Mouse (Mus musculus) embryonic stem cell, embryonic (primary cell): ENCODE results near the gene Rnf26.

Experiments
- CTCF ChIA-PET, 4 experiments: fragments of 300-600 bp in 2 of 4; fragments of 350-600 bp in 2 of 4; sonication (Branson Sonifier 250); formaldehyde crosslinking; loops; one replicate each; lab custom pipeline; 2022; ENCODE audit warnings: inconsistent platforms in 2 of 4; lab: Charles Lee
- POLR2A ChIA-PET, 4 experiments: fragments of 300-600 bp in 2 of 4; fragments of 350-600 bp in 2 of 4; sonication (Branson Sonifier 250); formaldehyde crosslinking; loops; one replicate each; lab custom pipeline; 2022; ENCODE audit warnings: antibody characterized with exemption in 4 of 4, inconsistent platforms in 1 of 4; lab: Charles Lee

Rnf26 gene

GRCm38 (mm10) chr9:44109360-44110095 lies 3.8 kb downstream of the Rnf26 start:
- POLR2A ChIA-PET, result interaction anchor here in 3 of 4 experiments (0.6 to 3.2 kb wide), 33 partner anchors 8 to 575 kb away, joined by 3 to 10 read pairs (median 3); partner anchors contain the start of genes H2afx (in 2 of the 3), Bcl9l (in 1 of the 3), Cbl (in 1 of the 3) and Trappc4 (in 1 of the 3)

GRCm38 (mm10) chr9:44108269-44109055 lies 4.9 kb downstream of the Rnf26 start:
- ChIA-PET CTCF (interaction anchor here (0.5 to 5.6 kb wide), 56 partner anchors 8 to 513 kb away, joined by 3 to 42 read pairs (median 5); partner anchors contain the start of genes Cbl (in 1 of the 4), Ccdc84 (in 1 of the 4), Hmbs (in 1 of the 4) and Mcam (in 1 of the 4)), POLR2A (interaction anchor here in 3 of 4 experiments (0.9 to 3.2 kb wide), 19 partner anchors 8 to 245 kb away, joined by 3 to 10 read pairs (median 3); partner anchors contain the start of genes Cbl (in 1 of the 3) and H2afx (in 1 of the 3))

More at GRCm38 (mm10) chr9:44109360-44110095, 3.8 kb downstream of the Rnf26 start:
- CTCF ChIA-PET, result interaction anchor here (0.5 to 5.6 kb wide), 68 partner anchors 8 to 512 kb away, joined by 3 to 42 read pairs (median 5); partner anchors contain the start of genes Cbl (in 1 of the 4), Ccdc84 (in 1 of the 4), Hmbs (in 1 of the 4) and Mcam (in 1 of the 4)

GRCm38 (mm10) chr9:44107557-44108179 lies 5.6 kb downstream of the Rnf26 start:
- ChIA-PET CTCF (interaction anchor here (0.7 to 5.6 kb wide), 13 partner anchors 8 to 313 kb away, joined by 3 to 35 read pairs (median 4); no protein-coding TSS in a partner anchor), POLR2A (interaction anchor here in 1 of 4 experiments (0.6 to 3.2 kb wide), 6 partner anchors 10 to 1855 kb away, joined by 3 to 10 read pairs (median 4); partner anchors contain the start of gene H2afx)

- POLR2A ChIA-PET, result interaction anchor here in 2 of 4 experiments (0.6 to 1.6 kb wide), 8 partner anchors 9 to 1856 kb away, joined by 3 to 6 read pairs (median 4); partner anchors contain the start of genes Abcg4 (in 1 of the 2) and H2afx (in 1 of the 2)
- CTCF ChIA-PET, result interaction anchor here (0.5 to 5.6 kb wide), 15 partner anchors 9 to 325 kb away, joined by 3 to 27 read pairs (median 4); no protein-coding TSS in a partner anchor
Measured at GRCm38 (mm10) chr9:44107110-44107509, 6.2 kb downstream of the Rnf26 start, which contains the start of gene C1qtnf5. Gene C1qtnf5, plus strand, starts transcription at chr9:44107245.

GRCm38 (mm10) chr9:44106596-44106995 lies 6.7 kb downstream of the Rnf26 start:
- ChIA-PET POLR2A (interaction anchor here in 3 of 4 experiments (0.6 to 1.4 kb wide), 9 partner anchors 10 to 1856 kb away, joined by 3 to 6 read pairs (median 3); partner anchors contain the start of genes Abcg4 (in 1 of the 3) and H2afx (in 1 of the 3)), CTCF (interaction anchor here (0.5 to 5.6 kb wide), 14 partner anchors 9 to 325 kb away, joined by 3 to 27 read pairs (median 4); no protein-coding TSS in a partner anchor)

- ChIA-PET CTCF (interaction anchor here in 2 of 4 experiments (1.0 to 5.6 kb wide), 6 partner anchors 12 to 30 kb away, joined by 3 to 27 read pairs (median 4); no protein-coding TSS in a partner anchor), POLR2A (interaction anchor here in 2 of 4 experiments (0.6 to 1.4 kb wide), 4 partner anchors 10 to 228 kb away, joined by 3 to 4 read pairs (median 3); partner anchors contain the start of gene H2afx (in 1 of the 2))
Measured at GRCm38 (mm10) chr9:44106182-44106581, 7.1 kb downstream of the Rnf26 start.

- ChIA-PET CTCF (interaction anchor here in 2 of 4 experiments (1.0 to 5.6 kb wide), 4 partner anchors 13 to 29 kb away, joined by 3 to 27 read pairs (median 3); no protein-coding TSS in a partner anchor), POLR2A (interaction anchor here in 2 of 4 experiments (0.5 to 1.4 kb wide), 3 partner anchors 9 to 71 kb away, joined by 3 to 4 read pairs (median 3); no protein-coding TSS in a partner anchor)
Measured at GRCm38 (mm10) chr9:44105781-44106180, 7.5 kb downstream of the Rnf26 start.

GRCm38 (mm10) chr9:44104881-44105280 lies 8.4 kb downstream of the Rnf26 start:
- POLR2A ChIA-PET, result interaction anchor here in 2 of 4 experiments (1.5 to 1.9 kb wide), 2 partner anchors 9 to 11 kb away, joined by 3 to 6 read pairs; no protein-coding TSS in a partner anchor

GRCm38 (mm10) chr9:44101490-44101889 lies 11.8 kb downstream of the Rnf26 start, which contains the start of gene Mfrp:
Gene Mfrp, plus strand, starts transcription at chr9:44101729.
- ChIA-PET CTCF (interaction anchor here in 2 of 4 experiments (1.1 to 2.1 kb wide), 2 partner anchors 15 kb away, joined by 3 to 6 read pairs; no protein-coding TSS in a partner anchor), POLR2A (no interaction called here)

More at GRCm38 (mm10) chr9:44104881-44105280, 8.4 kb downstream of the Rnf26 start:
- CTCF ChIA-PET, result interaction anchor here in 3 of 4 experiments (0.5 to 5.6 kb wide), 5 partner anchors 11 to 241 kb away, joined by 3 to 27 read pairs (median 3); no protein-coding TSS in a partner anchor

- CTCF ChIA-PET, result interaction anchor here (0.6 to 7.3 kb wide), 17 partner anchors 10 to 1318 kb away, joined by 3 to 97 read pairs (median 5); no protein-coding TSS in a partner anchor
Measured at GRCm38 (mm10) chr9:44096536-44096935, 16.8 kb downstream of the Rnf26 start.

GRCm38 (mm10) chr9:44095781-44096180 lies 17.5 kb downstream of the Rnf26 start:
- ChIA-PET CTCF (interaction anchor here (0.6 to 7.3 kb wide), 14 partner anchors 9 to 197 kb away, joined by 3 to 97 read pairs (median 4); partner anchors contain the start of gene C1qtnf5 (in 1 of the 4)), POLR2A (interaction anchor here (1.0 to 3.7 kb wide), 13 partner anchors 7 to 283 kb away, joined by 3 to 23 read pairs (median 5); partner anchors contain the start of genes H2afx (in 1 of the 4), Hmbs (in 1 of the 4) and Hyou1 (in 1 of the 4))

More at GRCm38 (mm10) chr9:44096536-44096935, 16.8 kb downstream of the Rnf26 start:
- POLR2A ChIA-PET, result interaction anchor here (0.6 to 3.7 kb wide), 24 partner anchors 8 to 382 kb away, joined by 3 to 23 read pairs (median 4); partner anchors contain the start of genes C1qtnf5 (in 1 of the 4), H2afx (in 1 of the 4), Hmbs (in 1 of the 4) and Hyou1 (in 1 of the 4)

GRCm38 (mm10) chr9:44094737-44095136 lies 18.6 kb downstream of the Rnf26 start:
- ChIA-PET CTCF (interaction anchor here (0.5 to 7.3 kb wide), 79 partner anchors 7 to 767 kb away, joined by 3 to 97 read pairs (median 4); partner anchors contain the start of genes Usp2 (in 3 of the 4), C1qtnf5 (in 2 of the 4), Cbl (in 1 of the 4) and Ccdc153 (in 1 of the 4)), POLR2A (interaction anchor here (0.6 to 3.7 kb wide), 15 partner anchors 9 to 192 kb away, joined by 3 to 23 read pairs (median 3); partner anchors contain the start of genes C1qtnf5 (in 1 of the 4) and Usp2 (in 1 of the 4))

GRCm38 (mm10) chr9:44093612-44094503 lies 19.5 kb downstream of the Rnf26 start:
- CTCF ChIA-PET, result interaction anchor here (0.5 to 7.3 kb wide), 84 partner anchors 8 to 766 kb away, joined by 3 to 97 read pairs (median 4); partner anchors contain the start of genes C1qtnf5 (in 2 of the 4), Usp2 (in 2 of the 4), Cbl (in 1 of the 4) and Gm49380 (in 1 of the 4)
- POLR2A ChIA-PET, result interaction anchor here (0.6 to 3.7 kb wide), 20 partner anchors 8 to 193 kb away, joined by 3 to 23 read pairs (median 3); partner anchors contain the start of genes C1qtnf5 (in 1 of the 4) and Usp2 (in 1 of the 4)
